Mouse (Mus musculus) hindbrain, embryonic 14.5 days (tissue): ENCODE data around the gene Ntn5. TPM values are rescaled to one million over a fixed set of nuclear protein-coding genes. Genes with fewer than 3 reads are reported as not detected.
A peak's percentile ranks its signal among the peaks of the same experiment; 100 is the strongest.

Source experiments
- ATAC-seq: fragments of 200-750 bp; cut with Nextera tagmentation; 2 replicates; pipeline ENCODE4 v1.8.0; 2017; ENCODE audit warnings: moderate number of reproducible peaks, mild to moderate bottlenecking, moderate TSS enrichment, moderate library complexity; ENCODE audit not compliant: low FRiP score
- DNase-seq: peaks from one replicate; pipeline ENCODE4 v3.0.0-alpha.2; 2015; ENCODE audit warnings: low spot score
- H3K27ac ChIP-seq: fragments of 300-500 bp; sonication (generic); 2 replicates; pipeline ENCODE4 v1.5.1; 2014; ENCODE audit warnings: mild to moderate bottlenecking, moderate library complexity
- H3K27me3 ChIP-seq: fragments of 300-500 bp; sonication (generic); 2 replicates; pipeline ENCODE4 v1.6.1; 2014; ENCODE audit warnings: mild to moderate bottlenecking, low read length, mixed read lengths; ENCODE audit not compliant: control insufficient read depth, insufficient read depth
- H3K36me3 ChIP-seq: fragments of 300-500 bp; sonication (generic); replicated peaks from 2 replicates; pipeline ENCODE4 v1.6.1; 2014; ENCODE audit not compliant: control insufficient read depth, insufficient read depth
- H3K4me1 ChIP-seq: fragments of 300-500 bp; sonication (generic); replicated peaks from 2 replicates; pipeline ENCODE4 v1.6.1; 2014; ENCODE audit warnings: antibody characterized with exemption, low read length, mixed read lengths; ENCODE audit not compliant: control insufficient read depth, insufficient read depth
- H3K4me2 ChIP-seq: fragments of 300-500 bp; sonication (generic); replicated peaks from 2 replicates; pipeline ENCODE4 v1.6.1; 2014; ENCODE audit warnings: mild to moderate bottlenecking, moderate library complexity
- H3K4me3 ChIP-seq: fragments of 300-500 bp; sonication (generic); replicated peaks from 2 replicates; pipeline ENCODE4 v1.5.1; 2014; ENCODE audit warnings: mild to moderate bottlenecking, low read length
- H3K9ac ChIP-seq: fragments of 300-500 bp; sonication (generic); 2 replicates; pipeline ENCODE4 v1.6.1; 2014
- H3K9me3 ChIP-seq: fragments of 300-500 bp; sonication (generic); 2 replicates; pipeline ENCODE4 v1.6.1; 2016; ENCODE audit warnings: low read length; ENCODE audit not compliant: control insufficient read depth
- WGBS: fragments of 180-500 bp; shearing (Covaris S2); extraction: QIAGEN DNeasy Blood & Tissue Kit; methylation state at CpG from one replicate; pipeline ENCODE4 v1.1.7; 2014; 5-methylcytosine and 5-hydroxymethylcytosine counted together
- polyA plus RNA-seq: library from polyadenylated mRNA; unstranded; fragments of >200 nt; fragmentation: Nextera tagmentation; extraction: Ambion mirVana; gene quantifications from 2 replicates; pipeline ENCODE4 v1.2.1, GENCODE M21; 2014

Gene Ntn5
- polyA plus RNA-seq, 1 experiment from 2014 or later, result 1.3 TPM

DNA sequence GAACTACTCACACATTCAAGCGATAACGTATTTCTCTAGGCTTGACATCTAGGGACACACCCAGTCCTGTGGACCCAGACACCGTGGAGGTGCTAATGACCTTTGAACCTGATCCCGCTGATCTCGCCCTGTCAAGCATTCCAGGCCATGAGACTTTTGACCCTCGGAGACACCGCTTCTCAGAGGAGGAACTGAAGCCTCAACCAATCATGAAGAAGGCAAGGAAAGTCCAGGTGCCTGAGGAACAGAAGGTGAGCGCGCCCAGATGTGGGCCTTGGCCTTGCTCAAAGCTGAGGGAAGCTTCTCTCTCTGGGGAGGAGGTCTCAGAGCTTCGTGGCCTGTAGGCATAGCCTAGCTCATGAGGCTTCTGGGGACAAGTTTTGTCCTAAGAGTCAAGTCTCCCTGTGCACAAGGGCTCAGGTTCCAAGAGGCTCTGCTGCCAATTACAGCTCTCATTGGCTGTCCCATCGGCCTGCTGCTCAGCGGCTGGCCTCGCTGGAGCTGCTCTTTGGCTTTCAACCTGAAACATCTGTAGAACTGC lies 24.5 kb downstream of the Ntn5 start:
- no peak overlapping the region for H3K4me3 ChIP-seq
- peaks cover 36% of the 10 kb centered on the region for H3K36me3 ChIP-seq
- H3K27ac ChIP-seq, result peak overlapping the region; percentile 43; the same call in 1 of the 2 replicates
- peaks cover 56% of the 10 kb centered on the region for H3K4me1 ChIP-seq
- WGBS, result 58% methylated on average over 13 of the region's 13 CpGs
- no peak for ATAC-seq
- no peak for DNase-seq
- H3K4me2 ChIP-seq, result peak overlapping the region; percentile 94; the same call in 1 of the 2 replicates
- no peaks in the 10 kb centered on the region for H3K9me3 ChIP-seq
- H3K27me3 ChIP-seq, result no peaks in the 10 kb centered on the region
- H3K9ac ChIP-seq, result no peak overlapping the region

- no peaks in the 10 kb centered on the region for H3K9me3 ChIP-seq
- ATAC-seq (no peak), DNase-seq (peak; percentile 63)
- H3K4me2 ChIP-seq, result 0 out of 2 replicates have a peak overlapping the region, but pooled peaks have one; percentile 13
- H3K4me3 ChIP-seq, result no peak overlapping the region
- peaks cover 38% of the 10 kb centered on the region for H3K36me3 ChIP-seq
- H3K27ac ChIP-seq, result peak overlapping the region; percentile 43; the same call in 1 of the 2 replicates
- H3K4me1 ChIP-seq, result peaks cover 50% of the 10 kb centered on the region
- 23% methylated on average over 6 of the region's 6 CpGs for WGBS
- H3K9ac ChIP-seq, result no peak overlapping the region
- H3K27me3 ChIP-seq, result no peaks in the 10 kb centered on the region
Measured at GRCm38 (mm10) chr7:45709036-45709435, 25.2 kb downstream of the Ntn5 start.

- H3K4me1 ChIP-seq, result peaks cover 57% of the 10 kb centered on the region
- H3K9me3 ChIP-seq, result no peaks in the 10 kb centered on the region
- H3K27ac ChIP-seq, result peak overlapping the region; percentile 30; the same call in 1 of the 2 replicates
- ATAC-seq, result no peak
- 0 out of 2 replicates have a peak overlapping the region, but pooled peaks have one; percentile 13 for H3K4me2 ChIP-seq
- H3K36me3 ChIP-seq, result peaks cover 38% of the 10 kb centered on the region
- no peak for DNase-seq
- no peak overlapping the region for H3K4me3 ChIP-seq
- WGBS, result 55% methylated on average over 14 of the region's 14 CpGs
- H3K27me3 ChIP-seq, result no peaks in the 10 kb centered on the region
- no peak overlapping the region for H3K9ac ChIP-seq
Measured at GRCm38 (mm10) chr7:45709677-45710355, 26.0 kb downstream of the Ntn5 start.

- Histone ChIP-seq H3K9ac (no peak overlapping the region), H3K27me3 (no peaks in the 10 kb centered on the region), H3K36me3 (peaks cover 38% of the 10 kb centered on the region), H3K4me3 (no peak overlapping the region), H3K4me1 (peaks cover 55% of the 10 kb centered on the region), H3K4me2 (no peak overlapping the region), H3K27ac (no peak overlapping the region), H3K9me3 (no peaks in the 10 kb centered on the region)
- DNase-seq (no peak), ATAC-seq (no peak)
- 94% methylated on average over 20 of the region's 20 CpGs for WGBS
Measured at GRCm38 (mm10) chr7:45710477-45711191, 26.8 kb downstream of the Ntn5 start.

DNA sequence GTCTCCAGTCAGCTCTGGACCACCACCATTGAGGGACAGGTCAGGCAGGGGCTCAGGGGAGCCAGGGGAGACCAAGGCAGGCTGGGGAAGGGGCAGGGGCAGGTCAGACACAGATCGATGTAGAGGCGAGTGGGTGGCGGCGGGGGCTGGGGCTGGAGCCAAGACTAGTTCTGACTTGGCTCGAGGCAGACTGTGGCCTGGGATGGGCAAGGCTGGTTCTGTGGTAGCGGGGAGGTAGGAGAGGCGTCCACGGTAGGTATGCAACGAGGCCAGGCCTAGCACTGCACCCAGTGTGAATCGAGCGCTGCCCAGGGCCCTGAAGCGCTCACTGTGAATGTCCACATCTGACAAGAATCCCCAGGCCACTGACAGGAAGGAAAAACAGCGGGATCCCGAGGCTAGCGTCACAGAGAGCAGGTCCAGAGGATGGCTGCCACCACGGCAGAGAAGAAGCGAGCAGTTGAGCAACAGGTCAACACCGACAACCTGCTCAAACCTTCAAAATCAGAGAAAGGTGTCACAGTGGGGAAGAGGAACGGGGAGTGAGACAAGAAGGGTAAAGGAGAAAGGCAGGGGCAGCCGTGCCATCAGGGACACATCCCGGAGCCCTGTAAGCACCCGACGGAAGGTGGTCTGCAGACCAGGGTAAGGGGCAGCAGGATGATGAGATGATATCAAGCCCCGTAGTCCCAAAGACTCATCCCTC lies 27.6 kb downstream of the Ntn5 start:
- Histone ChIP-seq H3K4me2 (no peak overlapping the region), H3K27ac (no peak overlapping the region), H3K27me3 (no peaks in the 10 kb centered on the region), H3K9ac (no peak overlapping the region), H3K36me3 (peaks cover 38% of the 10 kb centered on the region), H3K9me3 (no peaks in the 10 kb centered on the region), H3K4me1 (peaks cover 55% of the 10 kb centered on the region), H3K4me3 (no peak overlapping the region)
- whole genome bisulfite sequencing, result 96% methylated on average over 24 of the region's 24 CpGs
- DNase-seq, result no peak
- no peak for ATAC-seq

DNA sequence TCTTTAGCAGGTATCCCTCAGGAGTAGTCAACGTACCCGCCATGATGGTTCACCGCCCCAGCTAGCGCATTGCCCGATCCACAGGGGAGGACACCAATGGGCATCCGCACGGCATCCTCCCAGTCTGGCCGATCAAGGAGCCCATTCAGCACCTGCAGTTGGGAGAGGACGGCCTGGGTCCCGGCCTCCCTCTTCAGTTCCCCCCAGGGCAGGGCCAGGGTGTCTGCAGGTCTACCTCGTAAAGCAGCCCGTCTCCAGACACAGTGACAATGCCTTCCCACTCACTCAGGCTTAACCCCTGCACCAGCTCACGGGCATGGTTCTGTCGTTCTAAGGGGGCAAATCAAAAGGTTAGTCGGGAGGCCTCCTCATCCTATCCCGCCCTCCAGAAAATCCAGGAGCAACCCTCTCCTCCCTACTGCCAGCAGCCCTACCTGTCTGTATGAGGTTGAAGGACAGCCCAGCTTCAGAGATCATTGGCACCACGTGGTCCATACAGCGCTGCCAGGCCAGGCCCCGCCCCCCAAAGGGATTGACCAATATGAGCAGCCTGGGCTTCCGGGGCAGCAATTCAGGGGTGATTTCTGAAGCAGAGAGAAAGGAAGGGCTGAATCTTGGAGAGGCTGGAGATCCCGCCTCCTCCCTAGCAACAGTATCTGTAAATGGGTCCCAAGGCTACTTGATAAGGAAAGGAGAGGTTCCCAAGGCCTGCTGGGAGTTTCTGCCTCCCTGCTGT lies 28.4 kb downstream of the Ntn5 start:
- H3K4me1 ChIP-seq, result peaks cover 56% of the 10 kb centered on the region
- H3K27me3 ChIP-seq, result no peaks in the 10 kb centered on the region
- no peak overlapping the region for H3K27ac ChIP-seq
- H3K36me3 ChIP-seq, result peaks cover 38% of the 10 kb centered on the region
- no peak overlapping the region for H3K4me2 ChIP-seq
- DNase-seq (no peak), ATAC-seq (no peak)
- no peak overlapping the region for H3K4me3 ChIP-seq
- no peaks in the 10 kb centered on the region for H3K9me3 ChIP-seq
- H3K9ac ChIP-seq, result no peak overlapping the region
- WGBS, result 91% methylated on average over 21 of the region's 21 CpGs

DNA sequence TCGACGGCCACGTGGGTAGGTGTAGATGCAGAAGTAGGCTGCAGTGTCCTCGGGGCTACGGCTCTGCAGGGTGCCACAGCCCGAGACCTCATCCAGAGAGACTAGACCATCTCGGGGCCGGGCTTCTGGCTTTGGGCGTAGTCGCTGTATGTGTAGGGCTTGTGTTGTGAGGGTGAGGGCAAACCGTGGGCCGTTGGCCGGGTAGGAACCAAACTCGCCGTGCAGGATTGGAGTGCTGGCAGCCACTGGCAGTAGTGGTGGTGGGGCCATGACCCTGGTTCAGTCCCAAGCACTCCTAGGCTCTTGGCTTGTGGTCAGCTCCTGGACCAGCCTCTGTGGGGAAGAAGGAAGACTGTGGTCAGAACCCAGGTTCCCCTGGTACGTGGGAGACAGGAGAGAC lies 29.6 kb downstream of the Ntn5 start:
- Histone ChIP-seq H3K9ac (no peak overlapping the region), H3K36me3 (peaks cover 38% of the 10 kb centered on the region), H3K4me2 (no peak overlapping the region), H3K27me3 (no peaks in the 10 kb centered on the region), H3K9me3 (no peaks in the 10 kb centered on the region), H3K4me3 (no peak overlapping the region), H3K27ac (no peak overlapping the region), H3K4me1 (peaks cover 45% of the 10 kb centered on the region)
- no peak for DNase-seq
- ATAC-seq, result no peak
- 93% methylated on average over 16 of the region's 16 CpGs for WGBS

- peaks cover 39% of the 10 kb centered on the region for H3K36me3 ChIP-seq
- peak overlapping the region; percentile 64 for H3K9ac ChIP-seq
- H3K4me3 ChIP-seq, result peak overlapping the region; percentile 56
- no peak overlapping the region for H3K27ac ChIP-seq
- DNase-seq (no peak), ATAC-seq (no peak)
- no peaks in the 10 kb centered on the region for H3K27me3 ChIP-seq
- H3K9me3 ChIP-seq, result no peaks in the 10 kb centered on the region
- 79% methylated on average over 6 of the region's 6 CpGs for WGBS
- H3K4me1 ChIP-seq, result peaks cover 43% of the 10 kb centered on the region
- peak overlapping the region; percentile 64 for H3K4me2 ChIP-seq
Measured at GRCm38 (mm10) chr7:45713881-45714520, 30.2 kb downstream of the Ntn5 start.
